Mouse (Mus musculus) CD8-positive naive resting alpha-beta T cell, adult 2 months (primary cell): Measurements from ENCODE around the gene Mecom.
"Not testable (repeated sequence)": the region's sequence is repeated elsewhere in the genome, so short reads cannot be mapped to it uniquely, and the experiment has no call there.

Experiments used
- DNase-seq, 2 experiments: peaks; one replicate each; pipeline ENCODE4 v3.0.0; 2022; ENCODE audit warnings: low read depth in 2 of 2, low spot score in 2 of 2

The Mecom gene

GRCm38 (mm10) chr3:30547908-30548307, at the start of gene Mecom:
TSS of gene Mecom (minus strand) at chr3:30548008.
- no peak for DNase-seq

DNA sequence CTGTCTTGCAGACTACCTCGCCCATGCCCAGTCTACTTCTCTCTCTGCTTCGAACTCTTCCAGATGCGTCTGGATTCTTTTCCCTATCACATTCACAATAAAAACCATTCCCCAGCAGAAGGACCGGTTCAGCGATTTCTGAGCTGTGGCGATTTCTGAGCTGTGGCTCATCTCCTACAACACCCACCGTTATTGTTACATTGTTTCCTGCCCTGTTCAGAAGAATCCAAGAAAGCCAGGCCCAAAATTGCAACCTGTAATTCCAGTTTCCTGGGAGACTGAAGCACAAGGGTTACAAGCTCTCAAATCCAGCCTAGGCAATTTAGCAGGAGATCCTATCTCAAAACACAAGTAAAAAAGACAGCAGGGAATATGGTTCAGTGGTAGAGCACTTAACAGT, 49.5 kb upstream of the Mecom start:
- DNase-seq, result no peak

DNA sequence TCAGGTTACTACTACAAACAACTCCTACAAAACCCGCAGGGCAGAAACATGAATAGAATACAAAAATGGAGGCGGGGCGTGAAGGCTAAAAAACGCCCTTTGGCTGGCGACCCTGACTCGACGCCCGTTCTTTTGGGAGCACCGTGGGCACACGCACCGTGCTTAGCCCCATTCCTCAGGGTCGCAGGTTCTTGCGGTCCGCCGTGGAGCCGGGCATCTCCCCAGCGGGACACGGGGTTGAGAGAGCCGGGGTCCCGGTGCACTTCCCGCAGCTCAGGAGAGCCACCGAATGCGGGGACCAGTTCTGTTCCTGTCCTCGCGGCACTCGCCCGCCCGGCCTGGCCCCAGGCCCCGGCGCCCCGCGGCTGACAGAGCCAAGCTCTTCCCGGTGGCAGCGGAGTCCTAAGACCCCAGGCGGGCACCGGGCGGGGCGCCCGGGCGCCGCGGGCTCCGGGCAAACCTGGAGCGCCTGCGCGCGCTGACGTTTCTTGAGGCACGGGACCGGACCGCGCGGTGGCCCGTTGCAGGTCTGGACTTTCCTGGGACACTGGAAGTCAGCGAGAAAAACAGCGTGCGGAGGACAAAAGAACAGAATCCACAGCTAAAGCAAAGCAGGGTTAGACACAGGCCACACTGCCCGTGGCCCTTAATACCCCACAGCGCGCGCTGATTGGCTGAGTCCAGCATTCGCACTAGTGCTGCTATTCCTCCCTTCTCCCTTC, 47.5 kb upstream of the Mecom start:
- DNase-seq, result no peak

DNA sequence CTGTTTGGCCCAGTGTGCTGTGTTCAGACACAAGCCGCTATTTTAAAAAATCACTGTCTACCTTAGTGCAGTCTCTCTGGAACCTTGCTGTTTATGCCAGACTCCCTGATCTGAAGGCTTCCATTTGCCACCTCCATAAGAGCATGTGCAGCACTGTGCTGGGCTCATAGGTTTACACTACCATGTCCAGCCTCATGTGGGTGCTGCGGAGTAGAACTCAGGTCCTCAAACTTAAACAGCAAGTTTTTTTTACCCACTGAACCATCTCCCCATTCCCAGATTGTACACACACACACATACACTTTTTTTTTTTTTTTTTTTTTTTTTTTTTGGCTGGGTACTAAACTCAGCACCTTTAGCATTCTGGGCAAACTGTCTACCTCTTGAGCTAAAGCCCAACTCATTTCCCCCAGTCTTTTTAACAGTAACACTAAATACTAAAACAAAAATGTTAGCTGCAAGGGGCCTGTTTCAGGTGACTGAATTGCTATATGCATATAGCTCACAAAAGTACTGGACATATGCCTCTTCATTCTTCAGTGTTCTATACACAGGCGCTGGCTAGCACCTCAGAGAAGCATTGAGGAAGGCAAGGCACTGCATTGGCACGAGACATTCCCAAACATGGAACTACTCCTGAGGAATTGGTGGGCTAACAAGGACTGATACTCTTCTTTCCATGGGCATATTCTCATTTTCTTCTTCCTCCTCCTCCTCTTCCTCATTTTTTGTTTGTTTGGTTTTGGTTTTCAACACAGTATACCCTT, 46.1 kb upstream of the Mecom start:
- no peak for DNase-seq

DNA sequence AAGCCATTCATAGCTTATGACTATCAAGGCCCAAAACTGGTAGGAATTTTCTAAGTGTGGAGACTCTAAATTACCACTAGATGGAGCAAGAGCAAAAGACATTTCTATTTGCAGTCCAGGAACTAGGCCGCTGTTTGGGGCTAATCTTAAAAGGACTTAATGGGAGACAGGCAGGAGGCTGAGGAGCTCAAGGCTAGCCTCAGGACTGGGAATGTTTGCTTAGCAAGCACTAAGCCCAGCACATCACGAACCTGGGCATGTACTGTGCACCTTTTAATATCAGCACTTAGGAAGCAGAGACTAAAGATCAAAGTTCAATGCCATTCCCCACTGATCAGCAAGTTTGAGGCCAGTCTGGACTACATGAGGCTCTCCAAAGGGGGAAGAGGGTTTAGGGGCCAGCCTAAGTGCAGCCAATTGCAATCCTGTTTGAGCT, 44.6 kb upstream of the Mecom start:
- peak in 1 of 2 experiments; percentile 35 for DNase-seq

DNA sequence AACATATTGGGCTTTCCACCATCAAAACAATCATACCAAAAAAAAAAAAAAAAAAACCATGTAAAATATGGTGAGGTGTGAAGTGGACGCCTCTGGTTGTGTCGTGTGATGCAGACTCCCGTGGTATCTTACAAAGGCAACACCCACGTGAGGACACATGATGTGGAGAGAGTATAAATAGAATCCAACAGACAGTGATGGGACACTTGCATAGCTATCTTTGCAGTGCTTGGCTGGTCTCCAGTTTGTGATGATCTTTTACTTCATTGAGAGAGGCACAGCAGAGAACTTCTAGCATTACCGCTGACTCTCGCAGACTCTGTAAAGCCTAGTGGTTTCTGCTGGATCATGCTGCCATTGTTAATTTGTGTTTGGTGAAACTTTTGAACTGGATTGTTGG, 41.1 kb upstream of the Mecom start:
- DNase-seq, result no peak

- DNase-seq, result no peak
Measured at GRCm38 (mm10) chr3:30573549-30573948, 25.7 kb upstream of the Mecom start.

- DNase-seq, result not testable (repeated sequence)
Measured at GRCm38 (mm10) chr3:30566333-30566732, 18.5 kb upstream of the Mecom start.

DNA sequence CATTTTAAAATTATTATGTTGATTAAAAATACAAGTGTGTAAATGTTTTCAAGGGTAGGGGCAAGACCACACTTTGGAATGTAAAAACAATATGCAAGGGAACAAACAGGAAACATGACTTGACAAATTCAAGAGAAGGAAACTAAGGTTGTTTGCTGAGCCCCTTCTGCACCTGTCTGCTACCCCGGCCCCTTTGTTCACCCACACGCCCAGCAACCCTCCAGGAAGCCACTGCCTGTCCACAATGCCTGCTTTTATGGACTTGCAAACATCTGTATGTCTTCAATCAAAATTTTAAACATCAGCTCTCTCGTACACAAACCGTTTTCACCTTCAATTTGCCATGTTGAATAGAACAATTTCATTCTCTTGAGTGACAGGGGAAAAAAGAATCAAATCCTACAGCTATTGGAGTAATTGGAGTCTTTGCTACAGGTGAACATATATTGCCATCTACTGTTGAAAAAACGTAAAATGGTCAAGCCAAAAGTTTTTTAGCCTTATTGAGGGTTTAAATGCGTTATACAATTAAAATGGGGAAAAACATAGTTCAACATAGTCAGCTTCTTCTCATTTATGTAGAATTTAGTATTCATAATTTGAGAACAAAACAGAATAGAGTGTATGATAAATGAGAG, 13.0 kb upstream of the Mecom start:
- DNase-seq, result no peak

GRCm38 (mm10) chr3:30553741-30554140, 5.9 kb upstream of the Mecom start:
- DNase-seq, result no peak

- no peak for DNase-seq
Measured at GRCm38 (mm10) chr3:30550218-30550617, 2.4 kb upstream of the Mecom start.

DNA sequence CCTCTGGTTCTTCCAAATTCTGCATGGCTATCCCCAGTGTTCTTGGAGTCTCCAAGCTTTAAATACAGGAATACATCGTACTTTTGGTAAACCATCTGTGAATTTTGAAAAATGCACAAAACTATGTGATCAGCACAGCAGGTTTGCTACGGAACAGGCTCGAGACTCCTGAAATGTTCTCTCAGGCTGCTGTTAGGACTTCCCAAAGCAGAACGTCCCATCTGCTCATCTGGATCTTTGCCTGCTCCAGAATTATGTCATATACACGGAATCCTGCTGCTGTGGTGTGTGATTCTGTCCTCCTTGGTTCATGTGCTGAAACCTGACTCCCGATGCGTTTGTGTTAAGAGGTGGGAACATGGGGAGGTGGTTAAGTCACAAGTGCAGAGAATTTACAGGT, 1.1 kb upstream of the Mecom start:
- DNase-seq, result no peak

- no peak for DNase-seq
Measured at GRCm38 (mm10) chr3:30546831-30547369, 908 bp downstream of the Mecom start.

- DNase-seq, result no peak
Measured at GRCm38 (mm10) chr3:30546366-30546765, 1.4 kb downstream of the Mecom start.

DNA sequence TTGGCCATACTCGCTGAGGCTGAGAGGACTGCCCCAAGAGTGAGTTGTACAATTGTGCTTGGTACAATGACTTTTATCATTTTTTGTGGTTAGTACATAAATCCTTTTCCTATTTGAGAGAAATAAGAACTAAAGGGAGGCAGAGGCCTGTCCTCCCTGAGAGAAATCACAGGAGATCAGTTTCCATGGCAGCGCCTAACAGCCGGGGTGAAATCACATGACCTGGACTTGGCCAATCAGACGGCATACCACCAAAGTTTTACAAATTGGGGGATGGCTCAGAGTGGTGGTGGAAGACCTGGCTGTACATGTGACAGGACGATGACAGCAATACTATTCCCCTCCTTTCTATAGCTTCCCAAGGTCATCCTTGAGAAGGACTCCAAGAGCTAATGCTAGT, 2.6 kb downstream of the Mecom start:
- no peak for DNase-seq

- no peak for DNase-seq
Measured at GRCm38 (mm10) chr3:30544305-30544704, 3.5 kb downstream of the Mecom start.

DNA sequence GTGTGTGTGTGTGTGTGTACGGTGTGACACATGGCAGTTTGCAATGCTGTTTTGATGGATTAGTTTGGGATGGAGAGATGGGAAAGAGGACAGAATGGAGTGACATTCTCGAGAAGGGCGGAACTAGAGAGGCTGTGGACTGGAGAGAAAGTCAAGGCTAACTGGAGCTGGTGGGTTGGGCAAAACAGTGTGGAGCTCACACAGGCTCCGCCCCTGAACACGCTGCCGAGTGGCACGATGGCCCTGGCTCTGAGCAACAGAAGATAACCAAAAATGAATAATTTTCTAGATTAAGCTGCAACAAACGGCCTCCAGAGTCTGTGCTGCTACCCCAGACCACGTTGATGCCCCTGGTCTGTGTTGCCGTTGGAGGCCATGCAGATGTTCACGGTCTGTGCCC, 12.0 kb downstream of the Mecom start:
- no peak for DNase-seq

- DNase-seq, result not testable (repeated sequence)
Measured at GRCm38 (mm10) chr3:30520751-30521150, 27.1 kb downstream of the Mecom start.

GRCm38 (mm10) chr3:30519425-30519824, 28.4 kb downstream of the Mecom start:
- no peak for DNase-seq

GRCm38 (mm10) chr3:30515795-30516170, 32.0 kb downstream of the Mecom start:
- DNase-seq, result no peak

DNA sequence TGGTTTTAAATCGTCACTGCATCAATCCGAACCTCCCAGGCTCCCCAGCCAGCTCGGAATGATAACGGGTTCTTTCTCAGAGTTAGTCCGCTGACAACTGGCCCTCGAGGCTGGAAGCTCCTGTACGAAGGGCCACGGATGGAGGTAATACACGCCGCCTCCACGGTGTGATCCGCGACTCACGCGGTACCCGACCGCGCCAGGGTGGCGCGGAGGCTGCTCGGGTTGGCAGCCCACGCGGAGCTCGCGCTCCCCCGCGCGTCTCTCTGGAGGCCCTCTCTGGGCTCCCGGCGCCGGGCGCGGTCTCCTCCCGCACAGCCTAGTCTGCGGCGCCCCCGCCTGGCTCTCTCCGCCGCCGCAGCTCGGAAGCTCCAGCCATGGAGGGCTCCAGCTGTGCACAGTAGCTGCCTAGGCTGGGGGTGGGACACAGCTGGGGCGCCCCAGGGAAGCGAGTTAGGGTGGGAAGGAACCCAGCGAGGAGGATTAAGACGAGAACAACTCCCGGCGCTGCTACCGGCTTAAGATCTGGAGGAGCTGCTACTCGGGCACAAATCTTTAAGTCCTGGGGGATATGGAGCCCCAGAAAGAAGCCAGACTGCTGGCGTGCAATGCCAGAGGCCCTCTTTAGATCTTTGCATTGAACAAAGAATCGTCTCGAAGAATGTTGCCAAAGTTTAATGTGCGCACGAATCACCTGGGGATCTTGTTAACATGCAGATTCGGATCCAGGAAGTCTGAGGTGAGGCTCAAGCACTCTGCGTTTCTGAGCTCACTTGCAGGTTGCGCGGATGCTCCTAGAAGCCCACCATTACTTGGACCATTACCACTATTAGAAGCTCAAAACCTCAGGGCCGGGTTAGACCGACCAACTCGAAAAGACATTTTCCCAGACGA, 32.7 kb downstream of the Mecom start:
- DNase-seq, result no peak
